Mouse (Mus musculus) spleen, adult 2 months (tissue): ENCODE data around the gene Slc25a3.
A peak's percentile ranks its signal among the peaks of the same experiment; 100 is the strongest.

Experiments used
- CTCF ChIP-seq: fragments of 200-500 bp; IDR thresholded peaks from 2 replicates; pipeline ENCODE4 v1.5.1; 2011; ENCODE audit warnings: mild to moderate bottlenecking, inconsistent platforms; ENCODE audit not compliant: insufficient read depth, insufficient read length, insufficient replicate concordance; ENCODE audit errors: extremely low read depth
- POLR2A ChIP-seq: fragments of 200-500 bp; IDR thresholded peaks from 2 replicates; pipeline ENCODE4 v1.6.1; 2011; ENCODE audit warnings: low read depth, low read length, inconsistent platforms

GRCm38 (mm10) chr10:91170143-91170941 is 46.5 kb upstream of the Slc25a3 start:
- TF ChIP-seq CTCF (peak; percentile 74; the same call in 1 of the 2 replicates), POLR2A (peak; percentile 47)
